Mouse (Mus musculus): Measurements from ENCODE around the gene Ntn5. TPM values are rescaled to one million over a fixed set of nuclear protein-coding genes. Genes with fewer than 3 reads are reported as not detected.

Ntn5 gene
- polyA plus RNA-seq, 1 experiment = 0.10 TPM

- 48% methylated on average over 13 of the region's 13 CpGs for WGBS
- Histone ChIP-seq H3K4me3 (replicated peaks; ENCODE audit: insufficient read depth, low read depth, low read length) (no peak overlapping the region), H3K27ac (ENCODE audit: insufficient read depth, low read length) (no peak overlapping the region), H3K4me1 (ENCODE audit: control insufficient read depth, insufficient read depth, low read length) (peaks cover 10% of the 10 kb centered on the region), H3K27me3 (ENCODE audit: control insufficient read depth, insufficient read depth, low read length) (no peaks in the 10 kb centered on the region)
- no peak for DNase-seq
- no peak for TF ChIP-seq POLR2A (IDR thresholded peaks at IDR 0.05; ENCODE audit: borderline replicate concordance, insufficient read depth, low read length)
- TF ChIP-seq CTCF (IDR thresholded peaks at IDR 0.05; ENCODE audit: borderline replicate concordance, insufficient read depth, low read depth, low read length) = no peak
Measured at GRCm38 (mm10) chr7:45665303-45666138, 18.3 kb upstream of the Ntn5 start.

DNA sequence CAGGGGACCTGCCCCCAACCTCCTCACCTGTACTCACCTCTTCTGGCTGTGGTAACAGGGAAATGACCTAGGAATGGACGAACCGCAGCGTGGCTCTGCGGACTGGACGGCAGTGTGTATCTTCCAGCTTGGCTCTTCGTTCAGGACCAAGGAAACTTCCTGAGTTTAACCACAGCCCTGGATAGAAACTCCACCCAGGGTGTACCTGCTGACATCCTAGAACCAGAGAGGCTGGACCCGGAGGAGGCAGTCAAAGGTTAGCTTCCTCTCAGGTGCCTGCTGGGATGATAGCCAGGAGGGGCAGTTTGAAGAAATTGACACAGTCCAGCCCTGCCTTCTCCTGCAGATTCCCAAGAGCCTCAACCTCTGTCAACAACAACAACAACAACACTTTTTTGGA, 17.7 kb upstream of the Ntn5 start, which contains the start of gene Fut2:
Gene Fut2, minus strand, starts transcription at position 234 of the 400 bp plus-strand sequence.
- H3K27me3 ChIP-seq (ENCODE audit: control insufficient read depth, insufficient read depth, low read length) = no peaks in the 10 kb centered on the region
- no peak within 1 kb of the TSS for H3K27ac ChIP-seq (ENCODE audit: insufficient read depth, low read length)
- TF ChIP-seq CTCF (IDR thresholded peaks at IDR 0.05; ENCODE audit: borderline replicate concordance, insufficient read depth, low read depth, low read length) = no peak
- TF ChIP-seq POLR2A (IDR thresholded peaks at IDR 0.05; ENCODE audit: borderline replicate concordance, insufficient read depth, low read length) = no peak
- H3K4me3 ChIP-seq (replicated peaks; ENCODE audit: insufficient read depth, low read depth, low read length) = no peak within 1 kb of the TSS
- no peak for DNase-seq
- WGBS = 91% methylated on average over 7 of the region's 7 CpGs
- H3K4me1 ChIP-seq (ENCODE audit: control insufficient read depth, insufficient read depth, low read length) = peaks cover 4% of the 10 kb centered on the region

- no peak for DNase-seq
- H3K27me3 ChIP-seq (ENCODE audit: control insufficient read depth, insufficient read depth, low read length) = no peaks in the 10 kb centered on the region
- no peak overlapping the region for H3K27ac ChIP-seq (ENCODE audit: insufficient read depth, low read length)
- 65% methylated on average over 14 of the region's 14 CpGs for WGBS
- no peak overlapping the region for H3K4me3 ChIP-seq (replicated peaks; ENCODE audit: insufficient read depth, low read depth, low read length)
- peaks cover 3% of the 10 kb centered on the region for H3K4me1 ChIP-seq (ENCODE audit: control insufficient read depth, insufficient read depth, low read length)
- TF ChIP-seq POLR2A (IDR thresholded peaks at IDR 0.05; ENCODE audit: borderline replicate concordance, insufficient read depth, low read length) (no peak), CTCF (IDR thresholded peaks at IDR 0.05; ENCODE audit: borderline replicate concordance, insufficient read depth, low read depth, low read length) (no peak)
Measured at GRCm38 (mm10) chr7:45667761-45668160, 16.1 kb upstream of the Ntn5 start.

DNA sequence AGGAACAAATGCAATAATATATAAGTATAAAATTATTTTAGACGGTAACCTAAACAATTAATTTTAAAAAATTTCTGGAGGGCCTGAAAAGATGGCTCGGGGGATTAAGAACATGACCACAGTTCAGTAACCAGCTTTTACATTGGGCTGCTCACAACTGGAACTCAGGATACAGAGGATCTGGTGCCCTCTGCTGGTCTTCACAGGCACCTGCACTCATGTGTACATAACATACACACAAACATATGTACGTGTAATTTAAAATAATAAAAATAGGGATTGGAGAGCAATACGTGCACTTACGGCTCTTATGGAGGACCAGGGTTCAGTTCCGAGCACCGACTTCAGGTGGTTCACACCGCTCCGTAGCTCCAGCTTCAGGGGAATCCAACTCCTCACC, 14.9 kb upstream of the Ntn5 start:
- TF ChIP-seq POLR2A (IDR thresholded peaks at IDR 0.05; ENCODE audit: borderline replicate concordance, insufficient read depth, low read length) = no peak
- TF ChIP-seq CTCF (IDR thresholded peaks at IDR 0.05; ENCODE audit: borderline replicate concordance, insufficient read depth, low read depth, low read length) = no peak; the same call in 1 of the 2 replicates

GRCm38 (mm10) chr7:45677627-45678295, 6.1 kb upstream of the Ntn5 start:
- no peaks in the 10 kb centered on the region for H3K27me3 ChIP-seq (ENCODE audit: control insufficient read depth, insufficient read depth, low read length)
- H3K4me3 ChIP-seq (replicated peaks; ENCODE audit: insufficient read depth, low read depth, low read length) = no peak overlapping the region
- DNase-seq = no peak
- WGBS = 83% methylated on average over 7 of the region's 7 CpGs
- peaks cover 26% of the 10 kb centered on the region for H3K4me1 ChIP-seq (ENCODE audit: control insufficient read depth, insufficient read depth, low read length)
- no peak overlapping the region for H3K27ac ChIP-seq (ENCODE audit: insufficient read depth, low read length)
- TF ChIP-seq POLR2A (IDR thresholded peaks at IDR 0.05; ENCODE audit: borderline replicate concordance, insufficient read depth, low read length) (no peak), CTCF (IDR thresholded peaks at IDR 0.05; ENCODE audit: borderline replicate concordance, insufficient read depth, low read depth, low read length) (no peak)

More for the DNA sequence above, 14.9 kb upstream of the Ntn5 start:
- no peaks in the 10 kb centered on the region for H3K27me3 ChIP-seq (ENCODE audit: control insufficient read depth, insufficient read depth, low read length)
- WGBS = 94% methylated on average over 9 of the region's 9 CpGs
- no peak overlapping the region for H3K4me3 ChIP-seq (replicated peaks; ENCODE audit: insufficient read depth, low read depth, low read length)
- H3K4me1 ChIP-seq (ENCODE audit: control insufficient read depth, insufficient read depth, low read length) = peaks cover 3% of the 10 kb centered on the region
- no peak for DNase-seq
- no peak overlapping the region for H3K27ac ChIP-seq (ENCODE audit: insufficient read depth, low read length)

GRCm38 (mm10) chr7:45678513-45678912, 5.3 kb upstream of the Ntn5 start:
- no peaks in the 10 kb centered on the region for H3K27me3 ChIP-seq (ENCODE audit: control insufficient read depth, insufficient read depth, low read length)
- no peak overlapping the region for H3K4me3 ChIP-seq (replicated peaks; ENCODE audit: insufficient read depth, low read depth, low read length)
- whole genome bisulfite sequencing = 80% methylated on average over 14 of the region's 14 CpGs
- no peak for DNase-seq
- H3K27ac ChIP-seq (ENCODE audit: insufficient read depth, low read length) = no peak overlapping the region
- TF ChIP-seq POLR2A (IDR thresholded peaks at IDR 0.05; ENCODE audit: borderline replicate concordance, insufficient read depth, low read length) (no peak), CTCF (IDR thresholded peaks at IDR 0.05; ENCODE audit: borderline replicate concordance, insufficient read depth, low read depth, low read length) (no peak)
- peaks cover 29% of the 10 kb centered on the region for H3K4me1 ChIP-seq (ENCODE audit: control insufficient read depth, insufficient read depth, low read length)

DNA sequence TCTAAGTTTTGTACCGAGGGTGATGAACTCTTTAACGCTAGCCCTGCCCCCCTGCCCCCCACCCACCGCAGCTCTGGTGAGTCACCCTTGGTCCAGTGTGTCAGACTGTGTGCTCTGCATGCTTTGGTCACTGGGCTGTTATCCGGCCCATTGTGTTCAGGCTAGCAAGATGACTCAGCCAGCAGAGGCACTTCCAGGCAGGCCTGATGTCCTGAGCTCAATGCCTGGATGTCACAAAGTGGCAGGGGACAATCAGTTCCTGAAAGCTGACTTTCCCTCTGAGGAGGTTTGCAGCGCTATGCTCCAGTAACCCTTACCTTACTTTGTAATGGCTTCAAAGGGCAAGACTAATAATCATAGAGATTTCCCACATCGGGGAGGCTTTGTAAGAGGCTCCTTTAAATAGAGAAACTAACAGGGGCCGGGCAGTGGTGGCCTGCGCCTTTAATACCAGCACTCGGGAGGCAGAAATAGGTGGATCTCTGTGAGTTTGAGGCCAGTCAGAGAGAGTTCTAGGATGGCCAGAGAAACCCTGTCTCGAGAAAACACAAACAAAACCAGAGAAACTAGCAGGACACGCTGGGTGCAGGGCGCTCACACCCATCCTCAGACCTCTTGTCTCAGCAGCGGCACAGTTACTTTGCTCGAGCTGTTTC, 3.7 kb upstream of the Ntn5 start:
- DNase-seq = peak in 1 of 2 experiments; percentile 61
- 56% methylated on average over 14 of the region's 14 CpGs for WGBS
- H3K27ac ChIP-seq (ENCODE audit: insufficient read depth, low read length) = peak overlapping the region; percentile 73; the same call in 1 of the 2 replicates
- H3K4me1 ChIP-seq (ENCODE audit: control insufficient read depth, insufficient read depth, low read length) = peaks cover 29% of the 10 kb centered on the region
- H3K4me3 ChIP-seq (replicated peaks; ENCODE audit: insufficient read depth, low read depth, low read length) = no peak overlapping the region
- TF ChIP-seq POLR2A (IDR thresholded peaks at IDR 0.05; ENCODE audit: borderline replicate concordance, insufficient read depth, low read length) = no peak
- no peak for TF ChIP-seq CTCF (IDR thresholded peaks at IDR 0.05; ENCODE audit: borderline replicate concordance, insufficient read depth, low read depth, low read length)
- H3K27me3 ChIP-seq (ENCODE audit: control insufficient read depth, insufficient read depth, low read length) = no peaks in the 10 kb centered on the region

Data from cerebellum, adult 2 months (tissue).